Mouse (Mus musculus) liver, adult 2 months (tissue): ENCODE data around the gene Ccdc12.

Experiments used
- CTCF ChIP-seq: fragments of 200-500 bp; IDR thresholded peaks from 2 replicates; pipeline ENCODE4 v1.5.1; 2011; ENCODE audit warnings: low read depth, low read length, control low read depth
- POLR2A ChIP-seq: fragments of 200-500 bp; IDR thresholded peaks from 2 replicates; pipeline ENCODE4 v1.6.1; 2011; ENCODE audit warnings: low read length, control low read depth; ENCODE audit not compliant: insufficient read depth; ENCODE audit errors: extremely low read depth

DNA sequence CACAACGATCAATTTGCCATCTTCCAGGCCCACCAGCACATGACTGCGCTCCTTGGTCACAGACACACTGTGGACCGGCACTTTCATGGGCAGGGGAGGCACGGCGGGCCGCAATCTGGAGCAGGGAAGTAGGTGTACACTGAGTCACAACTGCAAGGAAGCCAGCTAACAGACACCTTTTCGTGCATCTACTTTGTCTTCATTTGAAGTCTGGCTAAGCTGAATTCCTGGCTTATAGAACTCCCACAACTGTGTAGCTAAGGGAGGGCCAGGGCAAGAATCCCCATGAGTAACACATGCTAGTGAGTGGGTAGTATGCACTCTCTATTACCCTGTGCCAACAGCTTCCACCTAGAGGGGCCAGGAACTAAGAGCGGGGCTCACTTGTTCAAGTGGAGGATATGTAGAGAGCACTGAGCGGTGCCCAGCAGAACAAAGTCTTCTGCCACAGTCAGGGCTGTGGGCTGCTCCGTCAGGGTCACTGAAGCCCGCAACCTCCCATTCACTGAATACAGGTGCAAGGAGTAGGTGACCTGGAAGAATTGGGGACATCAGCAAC, 30.9 kb upstream of the Ccdc12 start:
- TF ChIP-seq CTCF (no peak), POLR2A (no peak)
